Mouse (Mus musculus): Measurements from ENCODE around the gene Disp1. TPM values are rescaled to one million over a fixed set of nuclear protein-coding genes. Genes with fewer than 3 reads are reported as not detected.

The Disp1 gene
- total and polyA plus RNA-seq, 3 experiments, result 7.3 to 10.6 (median 8.4) TPM

GRCm38 (mm10) chr1:183060611-183061010 lies 160.7 kb downstream of the Disp1 start:
- DNase-seq, result no peak
- no peaks in the 10 kb centered on the region for H3K27me3 ChIP-seq (ENCODE audit: control insufficient read depth, insufficient read depth, low read length)
- peaks cover 2% of the 10 kb centered on the region; the same call in 1 of the 2 replicates for H3K36me3 ChIP-seq (ENCODE audit: control insufficient read depth, insufficient read depth, low read length)
- intact Hi-C loops (cut with DNase I), result no loop called here
- no peak for TF ChIP-seq CTCF (IDR thresholded peaks at IDR 0.05)
- TF ChIP-seq POLR2A (IDR thresholded peaks at IDR 0.05; ENCODE audit: insufficient read depth, low read depth, low read length), result no peak
- TF ChIP-seq EP300 (IDR thresholded peaks at IDR 0.05; ENCODE audit: insufficient read depth, low read depth, low read length), result no peak
- peaks cover 4% of the 10 kb centered on the region for H3K4me1 ChIP-seq (ENCODE audit: control insufficient read depth, insufficient read depth, low read length)
- H3K79me2 ChIP-seq (replicated peaks; ENCODE audit: control insufficient read depth, insufficient read depth, low read length), result no peaks in the 10 kb centered on the region
- H3K4me3 ChIP-seq, result no peak overlapping the region
- no peak overlapping the region for H3K27ac ChIP-seq
- no peak overlapping the region for H3K9ac ChIP-seq (ENCODE audit: low read depth, low read length)
- WGBS, result 85% methylated on average over 2 of the region's 2 CpGs

- no peak overlapping the region for H3K9ac ChIP-seq (ENCODE audit: low read depth, low read length)
- H3K27ac ChIP-seq, result peak overlapping the region; percentile 44; the same call in 1 of the 2 replicates
- H3K4me1 ChIP-seq (ENCODE audit: control insufficient read depth, insufficient read depth, low read length), result peaks cover 10% of the 10 kb centered on the region
- no peaks in the 10 kb centered on the region for H3K79me2 ChIP-seq (replicated peaks; ENCODE audit: control insufficient read depth, insufficient read depth, low read length)
- intact Hi-C loops (cut with DNase I), result no loop called here
- DNase-seq, result peak; percentile 52 to 61
- TF ChIP-seq CTCF (IDR thresholded peaks at IDR 0.05) (no peak), EP300 (IDR thresholded peaks at IDR 0.05; ENCODE audit: insufficient read depth, low read depth, low read length) (0 out of 2 replicates have a peak, but pooled peaks have one; percentile 62)
- WGBS, result 21% methylated on average over 3 of the region's 3 CpGs
- H3K4me3 ChIP-seq, result no peak overlapping the region
- no peaks in the 10 kb centered on the region for H3K27me3 ChIP-seq (ENCODE audit: control insufficient read depth, insufficient read depth, low read length)
- H3K36me3 ChIP-seq (ENCODE audit: control insufficient read depth, insufficient read depth, low read length), result peaks cover 2% of the 10 kb centered on the region
Observed at GRCm38 (mm10) chr1:183056289-183056655, 165.1 kb downstream of the Disp1 start.

GRCm38 (mm10) chr1:183055608-183056288 lies 165.6 kb downstream of the Disp1 start:
- H3K27ac ChIP-seq, result peak overlapping the region; percentile 56
- 25% methylated on average over 2 of the region's 2 CpGs for WGBS

GRCm38 (mm10) chr1:183052663-183053062 lies 168.7 kb downstream of the Disp1 start:
- Histone ChIP-seq H3K27ac (no peak overlapping the region; the same call in 1 of the 2 replicates), H3K4me1 (ENCODE audit: control insufficient read depth, insufficient read depth, low read length) (peaks cover 15% of the 10 kb centered on the region), H3K79me2 (replicated peaks; ENCODE audit: control insufficient read depth, insufficient read depth, low read length) (no peaks in the 10 kb centered on the region), H3K36me3 (ENCODE audit: control insufficient read depth, insufficient read depth, low read length) (peaks cover 2% of the 10 kb centered on the region), H3K27me3 (ENCODE audit: control insufficient read depth, insufficient read depth, low read length) (no peaks in the 10 kb centered on the region), H3K9ac (ENCODE audit: low read depth, low read length) (no peak overlapping the region), H3K4me3 (no peak overlapping the region)
- TF ChIP-seq CTCF (IDR thresholded peaks at IDR 0.05), result no peak
- no peak for TF ChIP-seq EP300 (IDR thresholded peaks at IDR 0.05; ENCODE audit: insufficient read depth, low read depth, low read length)
- no peak for TF ChIP-seq POLR2A (IDR thresholded peaks at IDR 0.05; ENCODE audit: insufficient read depth, low read depth, low read length)
- intact Hi-C loops (cut with DNase I), result no loop called here
- DNase-seq, result peak; percentile 48 to 71
- 61% methylated on average over 7 of the region's 7 CpGs for WGBS

More at GRCm38 (mm10) chr1:183055608-183056288, 165.6 kb downstream of the Disp1 start:
- Histone ChIP-seq H3K4me1 (ENCODE audit: control insufficient read depth, insufficient read depth, low read length) (peaks cover 10% of the 10 kb centered on the region), H3K27me3 (ENCODE audit: control insufficient read depth, insufficient read depth, low read length) (no peaks in the 10 kb centered on the region), H3K4me3 (no peak overlapping the region), H3K36me3 (ENCODE audit: control insufficient read depth, insufficient read depth, low read length) (peaks cover 2% of the 10 kb centered on the region), H3K9ac (ENCODE audit: low read depth, low read length) (no peak overlapping the region), H3K79me2 (replicated peaks; ENCODE audit: control insufficient read depth, insufficient read depth, low read length) (no peaks in the 10 kb centered on the region)
- DNase-seq, result peak in 1 of 2 experiments; percentile 60
- TF ChIP-seq POLR2A (IDR thresholded peaks at IDR 0.05; ENCODE audit: insufficient read depth, low read depth, low read length) (no peak), CTCF (IDR thresholded peaks at IDR 0.05) (no peak), EP300 (IDR thresholded peaks at IDR 0.05; ENCODE audit: insufficient read depth, low read depth, low read length) (no peak)
- intact Hi-C loops (cut with DNase I), result no loop called here

- no peak overlapping the region for H3K4me3 ChIP-seq
- no peaks in the 10 kb centered on the region for H3K79me2 ChIP-seq (replicated peaks; ENCODE audit: control insufficient read depth, insufficient read depth, low read length)
- H3K9ac ChIP-seq (ENCODE audit: low read depth, low read length), result no peak overlapping the region
- H3K27ac ChIP-seq, result no peak overlapping the region; the same call in 1 of the 2 replicates
- 54% methylated on average over 6 of the region's 6 CpGs for WGBS
- no peak for TF ChIP-seq POLR2A (IDR thresholded peaks at IDR 0.05; ENCODE audit: insufficient read depth, low read depth, low read length)
- peak; percentile 57; the same call in 1 of the 2 replicates for TF ChIP-seq EP300 (IDR thresholded peaks at IDR 0.05; ENCODE audit: insufficient read depth, low read depth, low read length)
- TF ChIP-seq CTCF (IDR thresholded peaks at IDR 0.05), result no peak
- peaks cover 11% of the 10 kb centered on the region for H3K4me1 ChIP-seq (ENCODE audit: control insufficient read depth, insufficient read depth, low read length)
- intact Hi-C loops (cut with DNase I), result no loop called here
- H3K36me3 ChIP-seq (ENCODE audit: control insufficient read depth, insufficient read depth, low read length), result no peaks in the 10 kb centered on the region
- peak; percentile 55 to 69 for DNase-seq
- H3K27me3 ChIP-seq (ENCODE audit: control insufficient read depth, insufficient read depth, low read length), result no peaks in the 10 kb centered on the region
Observed at GRCm38 (mm10) chr1:183049295-183049694, 172.0 kb downstream of the Disp1 start.

- Histone ChIP-seq H3K27ac (no peak overlapping the region; the same call in 1 of the 2 replicates), H3K4me3 (no peak overlapping the region), H3K4me1 (ENCODE audit: control insufficient read depth, insufficient read depth, low read length) (peaks cover 14% of the 10 kb centered on the region), H3K9ac (ENCODE audit: low read depth, low read length) (no peak overlapping the region), H3K79me2 (replicated peaks; ENCODE audit: control insufficient read depth, insufficient read depth, low read length) (no peaks in the 10 kb centered on the region), H3K36me3 (ENCODE audit: control insufficient read depth, insufficient read depth, low read length) (no peaks in the 10 kb centered on the region), H3K27me3 (ENCODE audit: control insufficient read depth, insufficient read depth, low read length) (no peaks in the 10 kb centered on the region)
- no peak for DNase-seq
- 37% methylated on average over 5 of the region's 5 CpGs for WGBS
- intact Hi-C loops (cut with DNase I), result no loop called here
- TF ChIP-seq EP300 (IDR thresholded peaks at IDR 0.05; ENCODE audit: insufficient read depth, low read depth, low read length) (no peak), POLR2A (IDR thresholded peaks at IDR 0.05; ENCODE audit: insufficient read depth, low read depth, low read length) (no peak), CTCF (IDR thresholded peaks at IDR 0.05) (no peak)
Observed at GRCm38 (mm10) chr1:183047913-183048523, 173.3 kb downstream of the Disp1 start.

All from heart, adult 2 months (tissue).